ENCODE assay signal across 8 mouse cellular contexts in the genomic region with DNA sequence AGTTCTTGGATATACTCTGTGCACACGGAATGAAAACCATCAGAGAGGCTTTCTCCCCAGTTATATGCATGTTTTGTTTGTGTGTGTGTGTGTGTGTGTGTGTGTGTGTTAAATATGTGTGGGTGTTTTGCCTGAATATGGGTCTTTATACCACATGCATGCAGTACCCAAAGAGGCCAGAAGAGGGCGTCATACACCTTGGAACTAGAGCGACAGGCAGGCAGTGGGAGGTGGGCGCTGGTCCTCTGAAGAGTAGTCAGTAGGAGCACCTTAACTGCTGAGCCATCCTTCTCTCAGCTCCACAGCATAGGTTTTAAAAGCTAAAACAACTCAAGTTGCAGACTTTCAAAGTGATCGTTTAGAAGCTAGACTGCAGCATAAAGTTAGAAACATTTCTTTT. TPM values are rescaled to one million over a fixed set of nuclear protein-coding genes. Genes with fewer than 3 reads are reported as not detected.
DNase-seq lines count a peak whose midpoint lies in the region; ATAC-seq and TF ChIP-seq lines count a peak whose summit lies in the region.

No protein-coding gene starts in this region.

- no peak overlapping the region for H3K4me2 ChIP-seq in lung, embryonic 14.5 days
- no peak overlapping the region for H3K4me2 ChIP-seq in hindbrain, embryonic 14.5 days (replicated peaks)

- peak; percentile 58; the same call in 1 of the 2 replicates for ATAC-seq in erythroid progenitor cell, adult 5-6 weeks (replicated peaks; ENCODE audit: low FRiP score, poor library complexity, severe bottlenecking)
- no peak for ATAC-seq in lung, embryonic 14.5 days (ENCODE audit: insufficient read depth)
- ATAC-seq in hindbrain, embryonic 14.5 days (ENCODE audit: low FRiP score) = no peak

- peaks cover 21% of the 10 kb centered on the region for H3K4me1 ChIP-seq in bone marrow macrophage, adult 2 months (ENCODE audit: control insufficient read depth, insufficient read depth, low read length)
- H3K4me1 ChIP-seq in lung, embryonic 14.5 days (ENCODE audit: insufficient read depth) = peaks cover 13% of the 10 kb centered on the region
- no peaks in the 10 kb centered on the region for H3K4me1 ChIP-seq in hindbrain, embryonic 14.5 days (replicated peaks; ENCODE audit: control insufficient read depth, insufficient read depth, low read length)

- H3K27me3 ChIP-seq in lung, embryonic 14.5 days (ENCODE audit: insufficient read depth, low read length) = no peaks in the 10 kb centered on the region
- H3K27me3 ChIP-seq in hindbrain, embryonic 14.5 days (ENCODE audit: control insufficient read depth, insufficient read depth, low read length) = no peaks in the 10 kb centered on the region

- no peak for TF ChIP-seq POLR2A in bone marrow macrophage, adult 2 months (IDR thresholded peaks at IDR 0.05; ENCODE audit: borderline replicate concordance, low read depth, low read length)

- peak; percentile 18 to 29 for DNase-seq in urinary bladder, adult 18-20 months (ENCODE audit: low spot score in 2 of 2)
- DNase-seq in urinary bladder, adult 2 months (ENCODE audit: low spot score) = no peak
- peak; percentile 78 for DNase-seq in kidney, postnatal 10 days
- peak; percentile 80 for DNase-seq in lung, embryonic 14.5 days
- peak; percentile 54 for DNase-seq in skeletal muscle tissue, adult 2 months (ENCODE audit: low read depth, low spot score)
- no peak for DNase-seq in hindbrain, embryonic 14.5 days (ENCODE audit: low spot score)

- H3K9me3 ChIP-seq in lung, embryonic 14.5 days (ENCODE audit: low read depth, low read length) = no peaks in the 10 kb centered on the region
- H3K9me3 ChIP-seq in hindbrain, embryonic 14.5 days (ENCODE audit: control insufficient read depth, low read length) = no peaks in the 10 kb centered on the region

- H3K4me3 ChIP-seq in bone marrow macrophage, adult 2 months (ENCODE audit: insufficient read depth, low read length) = no peak overlapping the region
- H3K4me3 ChIP-seq in lung, embryonic 14.5 days (ENCODE audit: low read depth, low read length) = no peak overlapping the region
- no peak overlapping the region for H3K4me3 ChIP-seq in hindbrain, embryonic 14.5 days (replicated peaks; ENCODE audit: low read length)

- H3K27ac ChIP-seq in bone marrow macrophage, adult 2 months (ENCODE audit: insufficient read depth, low read depth, low read length) = no peak overlapping the region
- no peak overlapping the region for H3K27ac ChIP-seq in lung, embryonic 14.5 days (ENCODE audit: low read depth)
- H3K27ac ChIP-seq in hindbrain, embryonic 14.5 days = no peak overlapping the region

- peaks cover 14% of the 10 kb centered on the region for H3K36me3 ChIP-seq in lung, embryonic 14.5 days (ENCODE audit: insufficient read depth)
- peaks cover 3% of the 10 kb centered on the region for H3K36me3 ChIP-seq in hindbrain, embryonic 14.5 days (replicated peaks; ENCODE audit: control insufficient read depth, insufficient read depth)

- no peak overlapping the region for H3K9ac ChIP-seq in lung, embryonic 14.5 days
- no peak overlapping the region for H3K9ac ChIP-seq in hindbrain, embryonic 14.5 days

- TF ChIP-seq CTCF in bone marrow macrophage, adult 2 months (IDR thresholded peaks at IDR 0.05; ENCODE audit: low read depth, low read length) = peak; percentile 100
- peak; percentile 85 for TF ChIP-seq CTCF in lung, embryonic 14.5 days (IDR thresholded peaks at IDR 0.05; ENCODE audit: low read depth)

- 59% methylated on average over 5 of the region's 5 CpGs for WGBS in lung, embryonic 14.5 days
- 56% methylated on average over 5 of the region's 5 CpGs for WGBS in hindbrain, embryonic 14.5 days

RNA-seq across cellular contexts. Expression of a gene that starts 26.7 kb away (rescaled TPM):
- polyA plus RNA-seq in urinary bladder, adult 2 months (2012; rRNA removed) = 23.2 and 36.2 TPM in 2 replicates
- 38.2 and 39.4 TPM in 2 replicates for polyA plus RNA-seq in bone marrow macrophage, adult 2 months (2012; ENCODE audit: insufficient read depth, insufficient read length, missing spikeins)
- total RNA-seq in erythroid progenitor cell, adult 5-6 weeks (2015; ENCODE audit: low replicate concordance) = 35.0 and 65.4 TPM in 2 replicates
- 54.1 and 57.1 TPM in 2 replicates for total RNA-seq in erythroid progenitor cell, adult 5-6 weeks (2017; ENCODE audit: low replicate concordance)
- 40.6 and 41.7 TPM in 2 replicates for polyA plus RNA-seq in lung, embryonic 14.5 days (2014; fragmentation: Nextera tagmentation; extraction: Ambion mirVana)
- 36.2 and 40.6 TPM in 2 replicates for polyA plus RNA-seq in hindbrain, embryonic 14.5 days (2014; fragmentation: Nextera tagmentation; extraction: Ambion mirVana)

Comparison
In these comparisons a context has a peak if more than half of its experiments do, and no peak if none do; other contexts are left out.
1. DNase-seq: peak in urinary bladder, adult 18-20 months (2 of 2), kidney, postnatal 10 days (single experiment), lung, embryonic 14.5 days (single experiment) and skeletal muscle tissue, adult 2 months (single experiment); none in urinary bladder, adult 2 months (single experiment) and hindbrain, embryonic 14.5 days (single experiment).